Mouse (Mus musculus) thymus, adult 2 months (tissue): ENCODE measurements at regions not wholly inside any gene's neighbourhood (a gene's known extent, or its start where the extent isn't known, plus 50 kb on each side); places are given as distances from the start of the nearest gene placed in this dataset.

ENCODE experiments used
- CTCF ChIP-seq: fragments of 200-500 bp; IDR thresholded peaks from 2 replicates; pipeline ENCODE4 v1.5.1; 2012; ENCODE audit warnings: mild to moderate bottlenecking, control low read depth, low read length, moderate library complexity, borderline replicate concordance; ENCODE audit not compliant: control insufficient read depth, poor library complexity, insufficient read depth; ENCODE audit errors: extremely low read depth
- POLR2A ChIP-seq: fragments of 200-500 bp; IDR thresholded peaks from 2 replicates; pipeline ENCODE4 v1.6.1; 2012; ENCODE audit warnings: mild to moderate bottlenecking, low read length, control low read depth, moderate library complexity; ENCODE audit not compliant: control insufficient read depth, poor library complexity, insufficient read depth; ENCODE audit errors: extremely low read depth

- TF ChIP-seq CTCF (no peak), POLR2A (no peak)
Observed at GRCm38 (mm10) chr6:61080661-61081060, 99.5 kb upstream of the Ccser1 start.
